ENCODE assay signal across 18 mouse cellular contexts in the genomic region with DNA sequence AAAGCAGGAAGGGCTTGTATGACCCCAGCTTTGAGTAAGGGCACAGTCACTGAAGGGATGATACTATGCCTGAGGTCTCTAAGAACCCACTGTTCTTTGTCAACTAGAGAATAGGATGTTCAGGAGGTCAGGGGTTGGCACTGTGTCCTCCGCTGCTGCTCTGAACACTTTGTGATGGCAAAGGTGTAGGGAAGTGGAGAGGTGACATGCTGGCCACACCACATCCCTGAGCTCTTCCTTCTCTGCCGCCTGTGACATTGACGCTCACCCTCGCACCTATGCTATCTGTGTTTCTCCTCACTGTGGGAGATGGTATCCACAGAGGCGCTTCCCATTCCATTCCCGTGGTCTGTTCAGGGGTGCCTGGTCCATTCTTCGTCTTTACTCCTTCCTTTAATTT.
"Had no signal": no experiment of that assay in that cellular context is flagged by ENCODE, and none has a peak within 500 bp of the region (broad histone marks: within the 10 kb centered on the region; RNA-seq: fewer than 3 reads in every experiment).

No protein-coding gene starts in this region.

- H3K36me3 ChIP-seq: midbrain, embryonic 12.5 days; midbrain, embryonic 15.5 days; neural tube, embryonic 13.5 days; neural tube, embryonic 15.5 days had no signal

- ATAC-seq: liver, postnatal 0 days; midbrain, embryonic 15.5 days had no signal

- H3K27me3 ChIP-seq: liver, embryonic 13.5 days; liver, embryonic 15.5 days; lung, embryonic 15.5 days; neural tube, embryonic 13.5 days; neural tube, embryonic 15.5 days had no signal

- H3K9me3 ChIP-seq: liver, embryonic 13.5 days; liver, embryonic 15.5 days; lung, embryonic 15.5 days; midbrain, embryonic 12.5 days; midbrain, embryonic 15.5 days; neural tube, embryonic 13.5 days; neural tube, embryonic 15.5 days had no signal

- H3K4me2 ChIP-seq: liver, embryonic 11.5 days; liver, embryonic 13.5 days; liver, embryonic 15.5 days; midbrain, embryonic 12.5 days; midbrain, embryonic 15.5 days; neural tube, embryonic 13.5 days; neural tube, embryonic 15.5 days had no signal

- H3K4me3 ChIP-seq: liver, embryonic 13.5 days; liver, embryonic 15.5 days; lung, embryonic 15.5 days; midbrain, embryonic 12.5 days; midbrain, embryonic 15.5 days; neural tube, embryonic 13.5 days; neural tube, embryonic 15.5 days had no signal

- DNase-seq: liver, embryonic 13.5 days; liver, postnatal 0 days; lung, adult 2 months; right cerebral cortex, adult 18-20 months; right cerebral cortex, postnatal 25 days; right cerebral cortex, postnatal 4 days; spleen, adult 18-20 months; thymus, adult 18-20 months; thymus, postnatal 14 days; thymus, postnatal 36 days had no signal

- H3K9ac ChIP-seq: liver, embryonic 13.5 days; liver, embryonic 15.5 days; liver, postnatal 0 days; lung, embryonic 15.5 days; midbrain, embryonic 12.5 days; midbrain, embryonic 15.5 days; neural tube, embryonic 13.5 days; neural tube, embryonic 15.5 days had no signal

- H3K27ac ChIP-seq: liver, embryonic 13.5 days; liver, embryonic 15.5 days; lung, embryonic 15.5 days; macrophage; midbrain, embryonic 12.5 days; midbrain, embryonic 15.5 days; neural tube, embryonic 13.5 days; neural tube, embryonic 15.5 days had no signal
